Mouse (Mus musculus) midbrain, postnatal 0 days (tissue): ENCODE results near the gene Armh1. TPM values are rescaled to one million over a fixed set of nuclear protein-coding genes. Genes with fewer than 3 reads are reported as not detected.

Experiments used
- ATAC-seq: fragments of 200-750 bp; cut with Nextera tagmentation; 2 replicates; pipeline ENCODE4 v1.8.0; 2017; ENCODE audit warnings: moderate number of reproducible peaks, mild to moderate bottlenecking, moderate TSS enrichment, moderate library complexity; ENCODE audit not compliant: low FRiP score
- DNase-seq: peaks from one replicate; pipeline ENCODE4 v3.0.0-alpha.2; 2015; ENCODE audit warnings: low spot score
- H3K27ac ChIP-seq: fragments of 300-500 bp; sonication (generic); 2 replicates; pipeline ENCODE4 v1.5.1; 2014; ENCODE audit warnings: low read depth, mild to moderate bottlenecking, low read length, mixed read lengths
- H3K27me3 ChIP-seq: fragments of 300-500 bp; sonication (generic); 2 replicates; pipeline ENCODE4 v1.6.1; 2014; ENCODE audit warnings: low read length, control low read depth, mixed read lengths; ENCODE audit not compliant: insufficient read depth
- H3K36me3 ChIP-seq: fragments of 300-500 bp; sonication (generic); 2 replicates; pipeline ENCODE4 v1.6.1; 2014; ENCODE audit warnings: low read length, control low read depth, mixed read lengths; ENCODE audit not compliant: insufficient read depth
- H3K4me1 ChIP-seq: fragments of 300-500 bp; sonication (generic); 2 replicates; pipeline ENCODE4 v1.6.1; 2014; ENCODE audit warnings: mild to moderate bottlenecking, control low read depth, antibody characterized with exemption, low read length, mixed read lengths; ENCODE audit not compliant: insufficient read depth
- H3K4me2 ChIP-seq: fragments of 300-500 bp; sonication (generic); 2 replicates; pipeline ENCODE4 v1.6.1; 2014; ENCODE audit warnings: low read depth, mild to moderate bottlenecking, low read length, mixed read lengths; ENCODE audit not compliant: poor library complexity, severe bottlenecking
- H3K4me3 ChIP-seq: fragments of 300-500 bp; sonication (generic); 2 replicates; pipeline ENCODE4 v1.5.1; 2014; ENCODE audit warnings: low read depth, mild to moderate bottlenecking, low read length, moderate library complexity
- H3K9ac ChIP-seq: fragments of 300-500 bp; sonication (generic); replicated peaks from 2 replicates; pipeline ENCODE4 v1.6.1; 2014; ENCODE audit warnings: mild to moderate bottlenecking, low read length, moderate library complexity, mixed read lengths; ENCODE audit not compliant: poor library complexity, severe bottlenecking
- H3K9me3 ChIP-seq: fragments of 300-500 bp; sonication (generic); 2 replicates; pipeline ENCODE4 v1.6.1; 2016; ENCODE audit warnings: low read length, control low read depth
- CTCF ChIP-seq: IDR thresholded peaks from 2 replicates; pipeline ENCODE4 v1.5.1; 2016; ENCODE audit warnings: antibody characterized with exemption, mild to moderate bottlenecking
- WGBS: fragments of 180-500 bp; shearing (Covaris S2); extraction: QIAGEN DNeasy Blood & Tissue Kit; methylation state at CpG from one replicate; pipeline ENCODE4 v1.1.7; 2014; 5-methylcytosine and 5-hydroxymethylcytosine counted together
- polyA plus RNA-seq: library from polyadenylated mRNA; unstranded; fragments of >200 nt; fragmentation: Nextera tagmentation; extraction: Ambion mirVana; gene quantifications from 2 replicates; pipeline ENCODE4 v1.2.1, GENCODE M21; 2015
- total RNA-seq: library from RNA; depleted of rRNA; stranded (reverse); fragments of >200 nt; gene quantifications from 2 replicates; pipeline ENCODE4 v1.2.3, GENCODE M21; 2014

Gene Armh1
- total and polyA plus RNA-seq, 2 experiments from 2014 or later = 1.8 to 2.5 TPM

GRCm38 (mm10) chr4:117274720-117275119, 22.8 kb upstream of the Armh1 start:
- Histone ChIP-seq H3K9ac (no peak overlapping the region), H3K9me3 (0 out of 2 replicates have a peak, but pooled peaks cover 4% of the 10 kb centered on the region), H3K27me3 (no peaks in the 10 kb centered on the region), H3K36me3 (peaks cover 47% of the 10 kb centered on the region), H3K4me3 (no peak overlapping the region), H3K4me2 (no peak overlapping the region), H3K4me1 (no peaks in the 10 kb centered on the region), H3K27ac (no peak overlapping the region)
- DNase-seq (no peak), ATAC-seq (no peak)
- TF ChIP-seq CTCF = no peak
- 92% methylated on average over 4 of the region's 4 CpGs for WGBS

- H3K9ac ChIP-seq = no peak overlapping the region
- DNase-seq (no peak), ATAC-seq (no peak)
- 19% methylated on average over 12 of the region's 12 CpGs for WGBS
- 0 out of 2 replicates have a peak, but pooled peaks cover 7% of the 10 kb centered on the region for H3K27me3 ChIP-seq
- 0 out of 2 replicates have a peak, but pooled peaks cover 4% of the 10 kb centered on the region for H3K9me3 ChIP-seq
- peaks cover 45% of the 10 kb centered on the region for H3K36me3 ChIP-seq
- TF ChIP-seq CTCF = no peak
- no peak overlapping the region for H3K4me2 ChIP-seq
- H3K4me3 ChIP-seq = no peak overlapping the region
- H3K4me1 ChIP-seq = no peaks in the 10 kb centered on the region
- H3K27ac ChIP-seq = no peak overlapping the region
These were observed 20.5 kb upstream of the Armh1 start for GRCm38 (mm10) chr4:117272459-117272858.

- no peak overlapping the region for H3K4me3 ChIP-seq
- peak; percentile 98 for TF ChIP-seq CTCF
- 0 out of 2 replicates have a peak, but pooled peaks cover 4% of the 10 kb centered on the region for H3K9me3 ChIP-seq
- no peak overlapping the region for H3K9ac ChIP-seq
- DNase-seq (peak; percentile 89), ATAC-seq (peak; percentile 38; the same call in 1 of the 2 replicates)
- no peak overlapping the region for H3K27ac ChIP-seq
- no peaks in the 10 kb centered on the region for H3K4me1 ChIP-seq
- H3K27me3 ChIP-seq = 0 out of 2 replicates have a peak, but pooled peaks cover 7% of the 10 kb centered on the region
- peaks cover 25% of the 10 kb centered on the region for H3K36me3 ChIP-seq
- 15% methylated on average over 6 of the region's 6 CpGs for WGBS
- no peak overlapping the region for H3K4me2 ChIP-seq
These were observed 18.4 kb upstream of the Armh1 start for GRCm38 (mm10) chr4:117270278-117270677.

- Histone ChIP-seq H3K27me3 (0 out of 2 replicates have a peak, but pooled peaks cover 7% of the 10 kb centered on the region), H3K9me3 (no peaks in the 10 kb centered on the region), H3K36me3 (peaks cover 15% of the 10 kb centered on the region), H3K9ac (no peak overlapping the region), H3K4me1 (no peaks in the 10 kb centered on the region), H3K4me3 (no peak overlapping the region), H3K4me2 (no peak overlapping the region), H3K27ac (no peak overlapping the region)
- no peak for TF ChIP-seq CTCF
- DNase-seq (no peak), ATAC-seq (no peak)
- 87% methylated on average over 25 of the region's 25 CpGs for WGBS
These were observed 16.0 kb upstream of the Armh1 start for GRCm38 (mm10) chr4:117267831-117268437.

GRCm38 (mm10) chr4:117267284-117267683, 15.4 kb upstream of the Armh1 start:
- WGBS = 0% methylated on average over 2 of the region's 2 CpGs

GRCm38 (mm10) chr4:117262987-117263386, 11.1 kb upstream of the Armh1 start:
- no peaks in the 10 kb centered on the region for H3K27me3 ChIP-seq
- ATAC-seq (no peak), DNase-seq (no peak)
- H3K4me2 ChIP-seq = no peak overlapping the region
- no peaks in the 10 kb centered on the region for H3K9me3 ChIP-seq
- no peak overlapping the region for H3K27ac ChIP-seq
- H3K4me1 ChIP-seq = no peaks in the 10 kb centered on the region
- no peak for TF ChIP-seq CTCF
- H3K4me3 ChIP-seq = no peak overlapping the region
- no peak overlapping the region for H3K9ac ChIP-seq
- H3K36me3 ChIP-seq = no peaks in the 10 kb centered on the region
- 56% methylated on average over 8 of the region's 8 CpGs for WGBS

More at GRCm38 (mm10) chr4:117267284-117267683, 15.4 kb upstream of the Armh1 start:
- peak; percentile 22; the same call in 1 of the 2 replicates for ATAC-seq
- peak; percentile 96 for TF ChIP-seq CTCF
- no peaks in the 10 kb centered on the region for H3K4me1 ChIP-seq
- H3K27ac ChIP-seq = no peak overlapping the region
- H3K4me3 ChIP-seq = no peak overlapping the region
- H3K9ac ChIP-seq = no peak overlapping the region
- no peaks in the 10 kb centered on the region for H3K9me3 ChIP-seq
- DNase-seq = peak; percentile 78
- 0 out of 2 replicates have a peak, but pooled peaks cover 7% of the 10 kb centered on the region for H3K27me3 ChIP-seq
- H3K36me3 ChIP-seq = peaks cover 11% of the 10 kb centered on the region; the same call in 1 of the 2 replicates
- no peak overlapping the region for H3K4me2 ChIP-seq
